11 mouse cellular contexts compared by ENCODE assay signal in the genomic region with DNA sequence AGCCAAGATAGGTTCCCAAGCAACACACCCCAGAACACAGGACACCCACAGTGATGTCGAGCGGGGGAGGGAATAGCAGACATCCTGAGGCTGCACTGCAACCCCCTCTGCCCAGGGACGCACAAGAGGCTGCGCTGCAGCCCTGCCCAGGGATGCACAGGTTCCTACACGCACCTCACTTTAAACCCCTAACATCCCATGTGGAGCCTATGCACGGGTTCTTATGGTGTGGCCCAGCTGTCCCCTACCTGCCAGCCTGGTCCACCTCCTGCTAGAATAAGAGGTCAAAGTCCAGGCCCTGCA. TPM values are rescaled to one million over a fixed set of nuclear protein-coding genes. Genes with fewer than 3 reads are reported as not detected.
DNase-seq lines count a peak whose midpoint lies in the region; ATAC-seq and TF ChIP-seq lines count a peak whose summit lies in the region.
"Had no signal": no experiment of that assay in that cellular context is flagged by ENCODE, and none has a peak within 500 bp of the region (broad histone marks: within the 10 kb centered on the region; RNA-seq: fewer than 3 reads in every experiment).

No protein-coding gene starts in this region.

- no peak overlapping the region for H3K9ac ChIP-seq in kidney, postnatal 0 days (ENCODE audit: low read depth, low read length)
- 0 out of 2 replicates have a peak overlapping the region, but pooled peaks have one; percentile 9 for H3K9ac ChIP-seq in embryonic facial prominence, embryonic 11.5 days (replicated peaks; ENCODE audit: low read length)
- H3K9ac ChIP-seq in forebrain, embryonic 16.5 days (replicated peaks; ENCODE audit: low read depth, low read length): peak overlapping the region; percentile 15; the same call in 1 of the 2 replicates
- H3K9ac ChIP-seq in midbrain, embryonic 14.5 days (replicated peaks; ENCODE audit: low read length): no peak overlapping the region

- H3K4me2 ChIP-seq in kidney, postnatal 0 days (ENCODE audit: low read length): no peak overlapping the region
- H3K4me2 ChIP-seq in embryonic facial prominence, embryonic 11.5 days (ENCODE audit: low read depth, low read length): peak overlapping the region; percentile 4; the same call in 1 of the 2 replicates
- peak overlapping the region; percentile 27 for H3K4me2 ChIP-seq in forebrain, embryonic 16.5 days (ENCODE audit: low read length)
- H3K4me2 ChIP-seq in midbrain, embryonic 14.5 days (ENCODE audit: low read length): no peak overlapping the region
- H3K4me2 ChIP-seq: heart, embryonic 11.5 days had no signal

- H3K4me3 ChIP-seq in kidney, postnatal 0 days (replicated peaks; ENCODE audit: low read depth, low read length): no peak overlapping the region
- H3K4me3 ChIP-seq in embryonic facial prominence, embryonic 11.5 days (ENCODE audit: low read depth, low read length): no peak overlapping the region
- no peak overlapping the region for H3K4me3 ChIP-seq in forebrain, embryonic 16.5 days (replicated peaks; ENCODE audit: low read length)
- no peak overlapping the region for H3K4me3 ChIP-seq in midbrain, embryonic 14.5 days (replicated peaks; ENCODE audit: low read depth, low read length)

- H3K9me3 ChIP-seq in kidney, postnatal 0 days (replicated peaks; ENCODE audit: low read length): no peaks in the 10 kb centered on the region
- no peaks in the 10 kb centered on the region for H3K9me3 ChIP-seq in embryonic facial prominence, embryonic 11.5 days (replicated peaks; ENCODE audit: control insufficient read depth, low read length)
- no peaks in the 10 kb centered on the region for H3K9me3 ChIP-seq in forebrain, embryonic 16.5 days (ENCODE audit: control insufficient read depth, low read length)
- H3K9me3 ChIP-seq in midbrain, embryonic 14.5 days (ENCODE audit: control insufficient read depth, low read length): no peaks in the 10 kb centered on the region

- no peak for DNase-seq in kidney, postnatal 0 days (ENCODE audit: low spot score)
- DNase-seq in kidney, postnatal 4 days: no peak
- DNase-seq in embryonic facial prominence, embryonic 11.5 days (ENCODE audit: low spot score): no peak
- DNase-seq in midbrain, embryonic 14.5 days: no peak
- DNase-seq in kidney, postnatal 36 days: no peak
- DNase-seq in cerebellum, postnatal 14 days: no peak
- DNase-seq in layer of hippocampus, postnatal 25 days (ENCODE audit: extremely low spot score in 1 of 2, low spot score in 1 of 2): no peak
- DNase-seq: kidney, adult 8-10 months had no signal

- no peak for TF ChIP-seq CTCF in kidney, postnatal 0 days (IDR thresholded peaks at IDR 0.05; ENCODE audit: low read depth)

- peaks cover 12% of the 10 kb centered on the region for H3K36me3 ChIP-seq in kidney, postnatal 0 days (ENCODE audit: insufficient read depth, low read length)
- H3K36me3 ChIP-seq in embryonic facial prominence, embryonic 11.5 days (replicated peaks; ENCODE audit: control insufficient read depth, insufficient read depth, low read depth, low read length): no peaks in the 10 kb centered on the region; the same call in 1 of the 2 replicates
- no peaks in the 10 kb centered on the region for H3K36me3 ChIP-seq in forebrain, embryonic 16.5 days (ENCODE audit: control insufficient read depth, insufficient read depth)
- H3K36me3 ChIP-seq in midbrain, embryonic 14.5 days (ENCODE audit: control insufficient read depth, insufficient read depth, low read length): 0 out of 2 replicates have a peak, but pooled peaks cover 3% of the 10 kb centered on the region

- WGBS in kidney, postnatal 0 days: 70% methylated on average over 6 of the region's 6 CpGs
- 82% methylated on average over 6 of the region's 6 CpGs for WGBS in embryonic facial prominence, embryonic 11.5 days
- 34% methylated on average over 6 of the region's 6 CpGs for WGBS in forebrain, embryonic 16.5 days
- WGBS in midbrain, embryonic 14.5 days: 75% methylated on average over 6 of the region's 6 CpGs

- no peaks in the 10 kb centered on the region for H3K27me3 ChIP-seq in kidney, postnatal 0 days (ENCODE audit: insufficient read depth, low read length)
- no peaks in the 10 kb centered on the region for H3K27me3 ChIP-seq in embryonic facial prominence, embryonic 11.5 days (ENCODE audit: control insufficient read depth, insufficient read depth, low read length)
- no peaks in the 10 kb centered on the region for H3K27me3 ChIP-seq in forebrain, embryonic 16.5 days (replicated peaks; ENCODE audit: control insufficient read depth, insufficient read depth, low read length)
- no peaks in the 10 kb centered on the region for H3K27me3 ChIP-seq in midbrain, embryonic 14.5 days (ENCODE audit: control insufficient read depth, insufficient read depth, low read length)

- peaks cover 68% of the 10 kb centered on the region for H3K4me1 ChIP-seq in kidney, postnatal 0 days (replicated peaks; ENCODE audit: insufficient read depth, low read length)
- H3K4me1 ChIP-seq in embryonic facial prominence, embryonic 11.5 days (ENCODE audit: control insufficient read depth, insufficient read depth, low read length): peaks cover 3% of the 10 kb centered on the region
- peaks cover 65% of the 10 kb centered on the region for H3K4me1 ChIP-seq in forebrain, embryonic 16.5 days (replicated peaks; ENCODE audit: control insufficient read depth, insufficient read depth, low read length)
- peaks cover 54% of the 10 kb centered on the region for H3K4me1 ChIP-seq in midbrain, embryonic 14.5 days (ENCODE audit: control insufficient read depth, insufficient read depth, low read length)

- 0 out of 2 replicates have a peak, but pooled peaks have one; percentile 4 for ATAC-seq in kidney, postnatal 0 days (replicated peaks; ENCODE audit: low FRiP score, low read depth)
- no peak for ATAC-seq in embryonic facial prominence, embryonic 11.5 days (replicated peaks; ENCODE audit: insufficient number of reproducible peaks, low FRiP score, low TSS enrichment, low read depth)
- no peak for ATAC-seq in forebrain, embryonic 16.5 days
- ATAC-seq in midbrain, embryonic 14.5 days (ENCODE audit: low FRiP score, low TSS enrichment): peak; percentile 20; the same call in 1 of the 2 replicates
- ATAC-seq: lung, postnatal 0 days had no signal

- H3K27ac ChIP-seq in kidney, postnatal 0 days: no peak overlapping the region
- H3K27ac ChIP-seq in embryonic facial prominence, embryonic 11.5 days (replicated peaks; ENCODE audit: low read depth, low read length): no peak overlapping the region
- H3K27ac ChIP-seq in forebrain, embryonic 16.5 days (ENCODE audit: low read length): peak overlapping the region; percentile 3; the same call in 1 of the 2 replicates
- H3K27ac ChIP-seq in midbrain, embryonic 14.5 days (replicated peaks; ENCODE audit: low read depth, low read length): 0 out of 2 replicates have a peak overlapping the region, but pooled peaks have one; percentile 37

RNA-seq across cellular contexts. Expression of a gene that starts 8.7 kb away (rescaled TPM):
- 15.5 TPM in 2 replicates for polyA plus RNA-seq in kidney, postnatal 0 days (2015; fragmentation: Nextera tagmentation; extraction: Ambion mirVana)
- polyA plus RNA-seq in embryonic facial prominence, embryonic 11.5 days (2014; fragmentation: Nextera tagmentation; extraction: Ambion mirVana): 15.4 and 15.9 TPM in 2 replicates
- 15.8 and 16.0 TPM in 2 replicates for polyA plus RNA-seq in forebrain, embryonic 16.5 days (2015; fragmentation: Nextera tagmentation; extraction: Ambion mirVana)
- polyA plus RNA-seq in midbrain, embryonic 14.5 days (2014; fragmentation: Nextera tagmentation; extraction: Ambion mirVana): 14.3 and 15.4 TPM in 2 replicates
- 100 to 1,000 TPM; 119 to 129 TPM for total RNA-seq in layer of hippocampus, postnatal 25 days (2021)

RNA-seq across cellular contexts. Expression of a gene that starts 35.9 kb away (rescaled TPM):
- 77.2 and 80.0 TPM in 2 replicates for polyA plus RNA-seq in kidney, postnatal 0 days (2015; fragmentation: Nextera tagmentation; extraction: Ambion mirVana)
- polyA plus RNA-seq in embryonic facial prominence, embryonic 11.5 days (2014; fragmentation: Nextera tagmentation; extraction: Ambion mirVana): 87.8 and 93.4 TPM in 2 replicates
- polyA plus RNA-seq in forebrain, embryonic 16.5 days (2015; fragmentation: Nextera tagmentation; extraction: Ambion mirVana): 79.4 and 84.0 TPM in 2 replicates
- polyA plus RNA-seq in midbrain, embryonic 14.5 days (2014; fragmentation: Nextera tagmentation; extraction: Ambion mirVana): 74.1 and 85.6 TPM in 2 replicates
- total RNA-seq in layer of hippocampus, postnatal 25 days (2021): 10 to 100 TPM; 29.2 to 36.6 TPM

Comparison
In these comparisons a context has a peak if more than half of its experiments do, and no peak if none do; other contexts are left out.
1. ATAC-seq: peak in kidney, postnatal 0 days (single experiment) and midbrain, embryonic 14.5 days (single experiment); none in embryonic facial prominence, embryonic 11.5 days (single experiment) and forebrain, embryonic 16.5 days (single experiment).
2. H3K27ac ChIP-seq: peak in forebrain, embryonic 16.5 days (single experiment) and midbrain, embryonic 14.5 days (single experiment); none in kidney, postnatal 0 days (single experiment) and embryonic facial prominence, embryonic 11.5 days (single experiment).
3. H3K4me2 ChIP-seq: peak in embryonic facial prominence, embryonic 11.5 days (single experiment) and forebrain, embryonic 16.5 days (single experiment); none in kidney, postnatal 0 days (single experiment) and midbrain, embryonic 14.5 days (single experiment).
4. H3K9ac ChIP-seq: peak in embryonic facial prominence, embryonic 11.5 days (single experiment) and forebrain, embryonic 16.5 days (single experiment); none in kidney, postnatal 0 days (single experiment) and midbrain, embryonic 14.5 days (single experiment).